Mouse (Mus musculus): Measurements from ENCODE around the gene Sirt7.
"Not testable (repeated sequence)": the region's sequence is repeated elsewhere in the genome, so short reads cannot be mapped to it uniquely, and the experiment has no call there.

Gene Sirt7

GRCm38 (mm10) chr11:120588531-120588930, 36.5 kb downstream of the Sirt7 start:
- in situ Hi-C loops (cut with MboI, MseI) = no loop called here

- in situ Hi-C loops (cut with MboI, MseI) = no loop called here
These were observed 41.1 kb downstream of the Sirt7 start for GRCm38 (mm10) chr11:120583937-120584336.

GRCm38 (mm10) chr11:120582982-120583293, 42.1 kb downstream of the Sirt7 start:
- in situ Hi-C loops (cut with MboI, MseI) = not testable (repeated sequence)

- in situ Hi-C loops (cut with MboI, MseI) = no loop called here
These were observed 42.6 kb downstream of the Sirt7 start for GRCm38 (mm10) chr11:120582268-120582981.

GRCm38 (mm10) chr11:120581490-120582267, 43.4 kb downstream of the Sirt7 start, which contains the start of gene Arhgdia:
Arhgdia (minus strand) TSS chr11:120581624.
- in situ Hi-C loops (cut with MboI, MseI) = no loop called here

- in situ Hi-C loops (cut with MboI, MseI) = no loop called here
These were observed 44.1 kb downstream of the Sirt7 start for GRCm38 (mm10) chr11:120580871-120581331.

- in situ Hi-C loops (cut with MboI, MseI) = no loop called here
These were observed 44.9 kb downstream of the Sirt7 start for GRCm38 (mm10) chr11:120580190-120580589.

- in situ Hi-C loops (cut with MboI, MseI) = no loop called here
These were observed 45.5 kb downstream of the Sirt7 start for GRCm38 (mm10) chr11:120579316-120580107.

- in situ Hi-C loops (cut with MboI, MseI) = no loop called here
These were observed 46.3 kb downstream of the Sirt7 start for GRCm38 (mm10) chr11:120578694-120579243.

- in situ Hi-C loops (cut with MboI, MseI) = no loop called here
These were observed 46.9 kb downstream of the Sirt7 start for GRCm38 (mm10) chr11:120578024-120578693.

GRCm38 (mm10) chr11:120577211-120578023, 47.6 kb downstream of the Sirt7 start:
- in situ Hi-C loops (cut with MboI, MseI) = no loop called here

GRCm38 (mm10) chr11:120576365-120576981, 48.6 kb downstream of the Sirt7 start:
- in situ Hi-C loops (cut with MboI, MseI) = no loop called here

- in situ Hi-C loops (cut with MboI, MseI) = no loop called here
These were observed 49.1 kb downstream of the Sirt7 start for GRCm38 (mm10) chr11:120575940-120576339.

GRCm38 (mm10) chr11:120575046-120575445, 50.0 kb downstream of the Sirt7 start:
- in situ Hi-C loops (cut with MboI, MseI) = no loop called here

GRCm38 (mm10) chr11:120574278-120574600, 50.8 kb downstream of the Sirt7 start:
- in situ Hi-C loops (cut with MboI, MseI) = loop anchor here in 1 of 2 experiments (5.0 kb wide), 1 partner anchor 87 kb away; no protein-coding TSS in a partner anchor

- in situ Hi-C loops (cut with MboI, MseI) = loop anchor here in 1 of 2 experiments (5.0 kb wide), 1 partner anchor 86 kb away; no protein-coding TSS in a partner anchor
These were observed 51.3 kb downstream of the Sirt7 start for GRCm38 (mm10) chr11:120573585-120574277.

- in situ Hi-C loops (cut with MboI, MseI) = loop anchor here in 1 of 2 experiments (5.0 kb wide), 1 partner anchor 86 kb away; no protein-coding TSS in a partner anchor
These were observed 52.1 kb downstream of the Sirt7 start, which contains the start of gene P4hb for GRCm38 (mm10) chr11:120572752-120573584. P4hb (minus strand) TSS chr11:120573253.

- in situ Hi-C loops (cut with MboI, MseI) = loop anchor here in 1 of 2 experiments (5.0 kb wide), 1 partner anchor 85 kb away; no protein-coding TSS in a partner anchor
These were observed 52.7 kb downstream of the Sirt7 start for GRCm38 (mm10) chr11:120572417-120572751.

Data from T-helper 17 cell (primary cell).